Mouse (Mus musculus): ENCODE data around the gene Ifitm3. TPM values are rescaled to one million over a fixed set of nuclear protein-coding genes. Genes with fewer than 3 reads are reported as not detected.

Ifitm3 gene
- total and polyA plus RNA-seq, 3 experiments = 115 to 274 (median 123) TPM

DNA sequence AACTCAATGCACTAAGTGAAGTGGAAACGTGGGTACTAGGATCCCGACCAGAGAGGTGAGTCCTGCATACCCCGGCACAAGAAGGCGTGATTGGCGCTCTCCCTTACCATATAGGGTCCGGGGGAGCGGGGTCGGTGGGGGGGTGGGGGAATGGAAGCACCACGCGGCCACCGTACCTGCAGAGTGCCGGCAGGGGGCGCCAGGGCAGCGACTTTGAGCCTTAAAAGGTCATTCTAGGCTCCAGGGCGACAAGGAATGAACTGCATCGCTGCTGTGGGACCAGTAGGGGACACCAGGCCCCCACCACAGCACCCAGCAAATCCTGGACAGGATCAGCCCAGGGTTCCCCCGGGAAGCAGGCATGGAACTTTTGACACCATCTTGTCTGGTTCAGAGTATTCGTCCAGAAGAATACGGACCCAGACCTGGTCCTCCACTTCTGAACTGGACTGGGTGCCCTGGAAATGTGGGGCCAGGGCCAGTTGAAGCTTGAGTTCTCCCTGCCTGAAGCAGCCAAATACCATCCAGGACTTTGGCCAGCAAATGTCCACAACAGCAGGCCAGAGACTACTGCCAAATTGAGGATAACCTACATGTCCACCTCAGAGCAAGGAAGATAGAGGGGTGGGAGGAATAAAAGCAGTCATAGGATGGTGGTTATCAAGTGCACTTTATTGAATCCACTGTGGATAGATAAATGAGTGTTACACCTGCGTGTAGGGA lies 1.5 kb downstream of the Ifitm3 start:
- peak overlapping the region; percentile 96 for H3K27ac ChIP-seq
- DNase-seq = peak; percentile 88
- no peaks in the 10 kb centered on the region for H3K27me3 ChIP-seq (ENCODE audit: control insufficient read depth, insufficient read depth, low read length)
- intact Hi-C loops (cut with DNase I) = loop anchor here (1.0 to 5.0 kb wide), 6 partner anchors 37 to 163 kb away; partner anchors contain the start of genes Pgghg and Rnh1
- H3K4me1 ChIP-seq (ENCODE audit: control insufficient read depth, insufficient read depth, low read length) = peaks cover 10% of the 10 kb centered on the region
- no peaks in the 10 kb centered on the region for H3K36me3 ChIP-seq (ENCODE audit: control insufficient read depth, insufficient read depth, low read length)
- H3K4me3 ChIP-seq = peak overlapping the region; percentile 72
- H3K79me2 ChIP-seq (replicated peaks; ENCODE audit: control insufficient read depth, insufficient read depth, low read length) = no peaks in the 10 kb centered on the region
- peak overlapping the region; percentile 89 for H3K9ac ChIP-seq (ENCODE audit: low read depth, low read length)
- WGBS = 3% methylated on average over 20 of the region's 20 CpGs
- TF ChIP-seq POLR2A (IDR thresholded peaks at IDR 0.05; ENCODE audit: insufficient read depth, low read depth, low read length) (peak; percentile 59), CTCF (IDR thresholded peaks at IDR 0.05) (no peak; the same call in 1 of the 2 replicates), EP300 (IDR thresholded peaks at IDR 0.05; ENCODE audit: insufficient read depth, low read depth, low read length) (peak; percentile 97)

DNA sequence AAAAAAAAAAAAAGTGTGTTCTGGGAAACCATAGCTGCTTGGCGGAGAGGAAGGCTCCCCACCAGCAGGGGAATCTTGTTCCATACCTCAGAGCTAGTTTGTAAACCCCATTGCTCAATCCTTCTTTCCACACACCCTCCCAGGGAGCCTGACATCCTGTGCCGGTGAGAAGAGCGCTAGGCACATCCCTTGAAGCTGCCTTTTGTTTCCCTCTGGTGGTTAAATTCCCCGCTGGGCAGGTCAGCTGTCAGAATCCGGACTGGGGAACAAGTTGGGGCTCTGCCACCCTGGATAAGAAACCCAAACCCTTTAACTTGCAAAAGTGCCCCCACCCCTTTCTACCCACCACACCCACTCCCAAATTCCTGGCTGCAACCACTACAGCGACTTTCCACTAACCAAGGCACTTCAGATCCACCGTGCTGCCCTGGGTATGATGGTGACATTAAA lies 2.2 kb downstream of the Ifitm3 start:
- Histone ChIP-seq H3K79me2 (replicated peaks; ENCODE audit: control insufficient read depth, insufficient read depth, low read length) (no peaks in the 10 kb centered on the region), H3K4me1 (ENCODE audit: control insufficient read depth, insufficient read depth, low read length) (peaks cover 10% of the 10 kb centered on the region), H3K4me3 (no peak overlapping the region; the same call in 1 of the 2 replicates), H3K27ac (peak overlapping the region; percentile 96), H3K9ac (ENCODE audit: low read depth, low read length) (no peak overlapping the region), H3K27me3 (ENCODE audit: control insufficient read depth, insufficient read depth, low read length) (no peaks in the 10 kb centered on the region), H3K36me3 (ENCODE audit: control insufficient read depth, insufficient read depth, low read length) (no peaks in the 10 kb centered on the region)
- WGBS = 10% methylated on average over 7 of the region's 7 CpGs
- DNase-seq = peak; percentile 61 to 64
- intact Hi-C loops (cut with DNase I) = loop anchor here (2.0 to 5.0 kb wide), 3 partner anchors 36 to 164 kb away; partner anchors contain the start of gene Rnh1
- TF ChIP-seq EP300 (IDR thresholded peaks at IDR 0.05; ENCODE audit: insufficient read depth, low read depth, low read length) = no peak
- peak; percentile 39 for TF ChIP-seq CTCF (IDR thresholded peaks at IDR 0.05)

DNA sequence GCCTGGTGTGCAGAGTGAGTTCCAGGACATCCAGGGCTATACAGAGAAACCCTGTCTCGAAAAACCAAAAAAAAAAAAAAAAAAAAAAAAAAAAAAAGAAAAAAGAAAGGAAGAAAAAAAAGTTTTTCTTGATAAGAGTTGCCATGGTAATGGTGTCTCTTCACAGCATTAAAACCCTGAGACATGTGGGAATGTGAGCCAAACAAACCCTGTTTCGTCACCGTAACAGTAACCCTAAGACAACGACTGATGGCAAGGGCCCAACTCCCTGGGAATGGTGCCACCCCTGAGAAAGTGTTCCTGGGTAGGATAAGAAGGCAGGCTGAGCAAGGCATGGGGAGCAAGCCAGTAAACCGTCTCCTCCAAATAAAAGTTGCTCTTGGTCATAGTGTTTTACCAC lies 3.7 kb downstream of the Ifitm3 start:
- WGBS = 58% methylated on average over 5 of the region's 5 CpGs
- Histone ChIP-seq H3K27ac (no peak overlapping the region), H3K36me3 (ENCODE audit: control insufficient read depth, insufficient read depth, low read length) (no peaks in the 10 kb centered on the region), H3K27me3 (ENCODE audit: control insufficient read depth, insufficient read depth, low read length) (no peaks in the 10 kb centered on the region), H3K4me1 (ENCODE audit: control insufficient read depth, insufficient read depth, low read length) (peaks cover 10% of the 10 kb centered on the region), H3K79me2 (replicated peaks; ENCODE audit: control insufficient read depth, insufficient read depth, low read length) (no peaks in the 10 kb centered on the region), H3K4me3 (no peak overlapping the region), H3K9ac (ENCODE audit: low read depth, low read length) (no peak overlapping the region)
- intact Hi-C loops (cut with DNase I) = loop anchor here (5.0 kb wide), 2 partner anchors 35 to 165 kb away; partner anchors contain the start of gene Rnh1
- peak in 1 of 2 experiments; percentile 30 for DNase-seq
- no peak for TF ChIP-seq EP300 (IDR thresholded peaks at IDR 0.05; ENCODE audit: insufficient read depth, low read depth, low read length)
- no peak for TF ChIP-seq POLR2A (IDR thresholded peaks at IDR 0.05; ENCODE audit: insufficient read depth, low read depth, low read length)
- TF ChIP-seq CTCF (IDR thresholded peaks at IDR 0.05) = no peak

DNA sequence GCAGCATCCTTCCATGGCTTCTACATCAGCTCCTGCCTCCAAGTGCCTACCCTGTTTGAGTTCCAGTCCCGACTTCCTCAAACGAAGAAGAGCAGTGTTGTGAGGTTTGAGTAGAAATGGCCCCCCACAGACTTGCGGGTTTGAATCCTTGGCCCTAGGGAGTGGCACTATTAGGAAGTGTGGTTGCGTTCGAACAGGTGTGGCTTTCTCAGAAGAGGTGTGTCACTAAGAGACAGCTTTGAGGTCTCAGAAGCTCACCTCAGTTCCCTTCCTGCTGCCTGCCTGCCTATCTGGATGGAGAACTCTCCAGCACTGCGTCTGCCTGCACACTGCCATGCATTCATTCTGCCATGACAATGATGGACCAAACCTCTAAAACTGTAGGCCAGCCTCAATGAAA lies 4.1 kb downstream of the Ifitm3 start:
- WGBS = 84% methylated on average over 6 of the region's 6 CpGs
- no peak for DNase-seq
- TF ChIP-seq CTCF (IDR thresholded peaks at IDR 0.05) = no peak
- TF ChIP-seq EP300 (IDR thresholded peaks at IDR 0.05; ENCODE audit: insufficient read depth, low read depth, low read length) = no peak
- TF ChIP-seq POLR2A (IDR thresholded peaks at IDR 0.05; ENCODE audit: insufficient read depth, low read depth, low read length) = no peak
- no peaks in the 10 kb centered on the region for H3K27me3 ChIP-seq (ENCODE audit: control insufficient read depth, insufficient read depth, low read length)
- H3K36me3 ChIP-seq (ENCODE audit: control insufficient read depth, insufficient read depth, low read length) = no peaks in the 10 kb centered on the region
- peaks cover 9% of the 10 kb centered on the region for H3K4me1 ChIP-seq (ENCODE audit: control insufficient read depth, insufficient read depth, low read length)
- H3K27ac ChIP-seq = no peak overlapping the region
- H3K9ac ChIP-seq (ENCODE audit: low read depth, low read length) = no peak overlapping the region
- no peaks in the 10 kb centered on the region for H3K79me2 ChIP-seq (replicated peaks; ENCODE audit: control insufficient read depth, insufficient read depth, low read length)
- no peak overlapping the region for H3K4me3 ChIP-seq
- intact Hi-C loops (cut with DNase I) = loop anchor here (5.0 kb wide), 2 partner anchors 34 to 166 kb away; partner anchors contain the start of gene Rnh1

DNA sequence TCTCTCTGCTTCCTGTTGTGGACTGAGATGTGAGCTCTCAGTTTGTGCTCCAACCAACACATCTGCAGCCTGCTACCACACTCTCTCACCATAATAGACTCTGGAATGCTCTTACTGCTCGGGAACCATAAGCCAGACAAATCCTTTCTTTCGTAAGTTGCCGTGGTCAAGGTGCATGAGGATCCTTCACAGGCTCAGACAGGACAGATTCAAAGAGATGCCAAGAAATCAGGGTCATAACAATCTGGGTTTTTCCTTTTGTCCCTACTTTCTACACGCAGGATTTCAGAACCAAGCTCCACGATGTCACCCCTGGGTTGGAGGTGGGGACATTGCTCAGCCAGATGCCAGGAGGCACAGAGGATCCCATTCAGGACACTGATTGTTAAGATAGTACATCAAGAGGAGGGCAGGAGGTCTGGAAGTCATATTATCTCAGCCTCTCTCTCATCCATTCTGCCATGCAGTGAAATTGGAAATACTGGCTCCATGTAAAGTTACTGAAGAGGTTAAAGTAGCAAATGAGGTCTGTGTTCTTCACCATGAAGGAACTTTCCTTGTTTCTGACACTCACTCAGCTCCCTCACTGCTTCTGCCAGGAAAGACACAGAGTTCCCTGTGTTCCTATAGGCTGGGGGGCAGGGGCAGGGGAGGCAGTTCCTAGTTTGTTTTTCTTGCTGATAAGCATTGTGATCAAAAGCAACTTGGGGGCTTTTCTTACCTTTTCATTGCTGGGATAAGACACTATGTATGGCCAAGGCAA lies 7.1 kb downstream of the Ifitm3 start:
- intact Hi-C loops (cut with DNase I) = no loop called here
- Histone ChIP-seq H3K27me3 (ENCODE audit: control insufficient read depth, insufficient read depth, low read length) (no peaks in the 10 kb centered on the region), H3K4me3 (no peak overlapping the region), H3K4me1 (ENCODE audit: control insufficient read depth, insufficient read depth, low read length) (no peaks in the 10 kb centered on the region), H3K9ac (ENCODE audit: low read depth, low read length) (no peak overlapping the region), H3K36me3 (ENCODE audit: control insufficient read depth, insufficient read depth, low read length) (no peaks in the 10 kb centered on the region), H3K79me2 (replicated peaks; ENCODE audit: control insufficient read depth, insufficient read depth, low read length) (no peaks in the 10 kb centered on the region), H3K27ac (no peak overlapping the region)
- WGBS = 66% methylated on average over 5 of the region's 5 CpGs
- TF ChIP-seq POLR2A (IDR thresholded peaks at IDR 0.05; ENCODE audit: insufficient read depth, low read depth, low read length) (no peak), CTCF (IDR thresholded peaks at IDR 0.05) (no peak), EP300 (IDR thresholded peaks at IDR 0.05; ENCODE audit: insufficient read depth, low read depth, low read length) (no peak)
- DNase-seq = no peak

All from heart, adult 2 months (tissue).